Comparison of ENCODE assay signal across 25 mouse cellular contexts in the genomic region with DNA sequence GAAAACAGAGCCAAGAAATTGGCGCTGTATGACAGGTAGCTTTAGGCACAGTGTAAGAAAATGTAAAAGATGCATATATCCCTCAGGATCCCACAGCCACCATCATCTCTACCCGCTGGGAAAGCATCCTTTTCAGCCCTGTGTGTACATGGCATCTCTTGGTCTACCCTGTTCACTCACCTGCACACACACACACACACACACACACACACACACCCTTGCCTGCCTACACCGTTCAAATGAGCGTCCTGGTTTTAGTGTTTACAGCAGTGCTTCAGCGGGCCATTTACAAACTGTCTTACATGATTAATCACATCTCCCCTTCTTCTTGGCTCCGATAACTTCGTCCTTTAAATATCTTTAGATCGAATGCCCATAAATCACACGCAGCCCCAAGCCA.
DNase-seq lines count a peak whose midpoint lies in the region; ATAC-seq and TF ChIP-seq lines count a peak whose summit lies in the region.
"Had no signal": no experiment of that assay in that cellular context is flagged by ENCODE, and none has a peak within 500 bp of the region (broad histone marks: within the 10 kb centered on the region; RNA-seq: fewer than 3 reads in every experiment).

No protein-coding gene starts in this region.

- H3K36me3 ChIP-seq in hindbrain, embryonic 13.5 days = no peaks in the 10 kb centered on the region
- no peaks in the 10 kb centered on the region for H3K36me3 ChIP-seq in hindbrain, embryonic 10.5 days
- H3K36me3 ChIP-seq in hindbrain, embryonic 14.5 days (replicated peaks; ENCODE audit: control insufficient read depth, insufficient read depth) = no peaks in the 10 kb centered on the region
- no peaks in the 10 kb centered on the region for H3K36me3 ChIP-seq in hindbrain, postnatal 0 days (ENCODE audit: insufficient read depth, low read length)
- H3K36me3 ChIP-seq: forebrain, embryonic 10.5 days; heart, embryonic 12.5 days; heart, embryonic 15.5 days; intestine, embryonic 15.5 days had no signal

- H3K4me1 ChIP-seq in hindbrain, embryonic 13.5 days (replicated peaks) = peaks cover 43% of the 10 kb centered on the region
- peaks cover 6% of the 10 kb centered on the region; the same call in 1 of the 2 replicates for H3K4me1 ChIP-seq in hindbrain, embryonic 10.5 days (replicated peaks)
- H3K4me1 ChIP-seq in hindbrain, embryonic 14.5 days (replicated peaks; ENCODE audit: control insufficient read depth, insufficient read depth, low read length) = peaks cover 19% of the 10 kb centered on the region
- 0 out of 2 replicates have a peak, but pooled peaks cover 5% of the 10 kb centered on the region for H3K4me1 ChIP-seq in hindbrain, postnatal 0 days (ENCODE audit: insufficient read depth, low read length)
- H3K4me1 ChIP-seq: heart, embryonic 15.5 days had no signal

- no peak overlapping the region for H3K9ac ChIP-seq in hindbrain, embryonic 13.5 days
- H3K9ac ChIP-seq in hindbrain, embryonic 14.5 days = no peak overlapping the region
- no peak overlapping the region for H3K9ac ChIP-seq in hindbrain, postnatal 0 days (replicated peaks; ENCODE audit: low read length)
- H3K9ac ChIP-seq: forebrain, postnatal 0 days; heart, embryonic 12.5 days; heart, embryonic 15.5 days; intestine, embryonic 15.5 days had no signal

- no peaks in the 10 kb centered on the region for H3K27me3 ChIP-seq in hindbrain, embryonic 13.5 days
- no peaks in the 10 kb centered on the region for H3K27me3 ChIP-seq in hindbrain, embryonic 10.5 days (ENCODE audit: insufficient read depth, poor library complexity, severe bottlenecking)
- no peaks in the 10 kb centered on the region for H3K27me3 ChIP-seq in hindbrain, embryonic 14.5 days (ENCODE audit: control insufficient read depth, insufficient read depth, low read length)
- no peaks in the 10 kb centered on the region for H3K27me3 ChIP-seq in hindbrain, postnatal 0 days (ENCODE audit: insufficient read depth, low read length)
- H3K27me3 ChIP-seq: heart, embryonic 12.5 days; heart, embryonic 15.5 days; intestine, embryonic 15.5 days had no signal

- no peak overlapping the region for H3K4me3 ChIP-seq in hindbrain, embryonic 13.5 days
- H3K4me3 ChIP-seq in hindbrain, embryonic 10.5 days = no peak overlapping the region
- no peak overlapping the region for H3K4me3 ChIP-seq in hindbrain, embryonic 14.5 days (replicated peaks; ENCODE audit: low read length)
- no peak overlapping the region for H3K4me3 ChIP-seq in hindbrain, postnatal 0 days (ENCODE audit: low read length)
- H3K4me3 ChIP-seq: forebrain, embryonic 10.5 days; heart, embryonic 12.5 days; heart, embryonic 15.5 days; intestine, embryonic 15.5 days had no signal

- H3K27ac ChIP-seq in hindbrain, embryonic 13.5 days = peak overlapping the region; percentile 84
- no peak overlapping the region for H3K27ac ChIP-seq in hindbrain, embryonic 10.5 days
- H3K27ac ChIP-seq in hindbrain, embryonic 14.5 days = peak overlapping the region; percentile 60
- H3K27ac ChIP-seq in hindbrain, postnatal 0 days = no peak overlapping the region
- H3K27ac ChIP-seq: forebrain, embryonic 10.5 days; heart, embryonic 15.5 days; intestine, embryonic 15.5 days had no signal

- intact Hi-C loops in heart, postnatal 10 days (cut with DNase I) = no loop called here

- ATAC-seq in hindbrain, embryonic 13.5 days (ENCODE audit: low FRiP score) = peak; percentile 49
- ATAC-seq in hindbrain, embryonic 14.5 days (ENCODE audit: low FRiP score) = peak; percentile 47; the same call in 1 of the 2 replicates
- ATAC-seq in hindbrain, postnatal 0 days = peak; percentile 50; the same call in 1 of the 2 replicates
- ATAC-seq: activated CD4-positive, CD25-positive, alpha-beta regulatory T cell, adult 4 months; forebrain, embryonic 14.5 days; forebrain, postnatal 0 days; intestine, embryonic 15.5 days had no signal

- TF ChIP-seq CTCF in hindbrain, postnatal 0 days (IDR thresholded peaks at IDR 0.05; ENCODE audit: low read depth) = no peak

- no peak overlapping the region for H3K4me2 ChIP-seq in hindbrain, embryonic 13.5 days
- no peak overlapping the region for H3K4me2 ChIP-seq in hindbrain, embryonic 14.5 days (replicated peaks)
- H3K4me2 ChIP-seq in hindbrain, postnatal 0 days (ENCODE audit: low read depth, low read length) = no peak overlapping the region
- H3K4me2 ChIP-seq: heart, embryonic 12.5 days; heart, embryonic 15.5 days; intestine, embryonic 15.5 days had no signal

- DNase-seq in heart, adult 11 months = peak; percentile 34
- no peak for DNase-seq in heart, postnatal 10 days
- DNase-seq in hindbrain, embryonic 10.5 days (ENCODE audit: low spot score) = no peak
- DNase-seq in hindbrain, embryonic 14.5 days (ENCODE audit: low spot score) = peak; percentile 54
- peak; percentile 25 for DNase-seq in hindbrain, postnatal 0 days (ENCODE audit: low spot score)
- DNase-seq in lung, postnatal 4 days = no peak
- DNase-seq in frontal cortex, adult 2 months (ENCODE audit: extremely low spot score in 1 of 2, low spot score in 1 of 2) = no peak
- DNase-seq: adrenal gland, adult 8-10 months; adrenal gland, postnatal 25 days; cerebellum, adult 11-12 months; cerebellum, adult 8-10 months; cerebellum, postnatal 10 days; cerebellum, postnatal 36 days; forebrain, postnatal 0 days; gastrocnemius, postnatal 25 days; heart, postnatal 14 days; heart, postnatal 4 days; kidney, adult 11 months had no signal

- H3K9me3 ChIP-seq in hindbrain, embryonic 13.5 days = no peaks in the 10 kb centered on the region
- H3K9me3 ChIP-seq in hindbrain, embryonic 10.5 days = no peaks in the 10 kb centered on the region
- H3K9me3 ChIP-seq in hindbrain, embryonic 14.5 days (ENCODE audit: control insufficient read depth, low read length) = no peaks in the 10 kb centered on the region
- H3K9me3 ChIP-seq in hindbrain, postnatal 0 days (ENCODE audit: low read length) = no peaks in the 10 kb centered on the region
- H3K9me3 ChIP-seq: forebrain, embryonic 10.5 days; heart, embryonic 12.5 days; heart, embryonic 15.5 days; intestine, embryonic 15.5 days had no signal

- 54% methylated on average over 9 of the region's 9 CpGs for WGBS in hindbrain, embryonic 13.5 days
- WGBS in hindbrain, embryonic 10.5 days = 81% methylated on average over 9 of the region's 9 CpGs
- WGBS in hindbrain, embryonic 14.5 days = 56% methylated on average over 9 of the region's 9 CpGs
- 56% methylated on average over 9 of the region's 9 CpGs for WGBS in hindbrain, postnatal 0 days

Comparison
In these comparisons a context has a peak if more than half of its experiments do, and no peak if none do; other contexts are left out.
1. DNase-seq: peak in heart, adult 11 months (single experiment), hindbrain, embryonic 14.5 days (single experiment) and hindbrain, postnatal 0 days (single experiment); none in heart, postnatal 10 days (0 of 2), hindbrain, embryonic 10.5 days (single experiment), lung, postnatal 4 days (0 of 2) and frontal cortex, adult 2 months (0 of 2).
2. H3K27ac ChIP-seq: peak in hindbrain, embryonic 13.5 days (single experiment) and hindbrain, embryonic 14.5 days (single experiment); none in hindbrain, embryonic 10.5 days (single experiment) and hindbrain, postnatal 0 days (single experiment).
3. Peak in every context shown above with its lines, with median percentiles within 50 percentile points of each other: ATAC-seq.